Mouse (Mus musculus): ENCODE measurements around the gene Rxrg.

Rxrg gene

GRCm38 (mm10) chr1:167644866-167645537 is 46.8 kb downstream of the Rxrg start:
- in situ Hi-C loops (cut with MboI, MseI) = loop anchor here (5.0 to 25.0 kb wide), 2 partner anchors 228 to 433 kb away; no protein-coding TSS in a partner anchor

DNA sequence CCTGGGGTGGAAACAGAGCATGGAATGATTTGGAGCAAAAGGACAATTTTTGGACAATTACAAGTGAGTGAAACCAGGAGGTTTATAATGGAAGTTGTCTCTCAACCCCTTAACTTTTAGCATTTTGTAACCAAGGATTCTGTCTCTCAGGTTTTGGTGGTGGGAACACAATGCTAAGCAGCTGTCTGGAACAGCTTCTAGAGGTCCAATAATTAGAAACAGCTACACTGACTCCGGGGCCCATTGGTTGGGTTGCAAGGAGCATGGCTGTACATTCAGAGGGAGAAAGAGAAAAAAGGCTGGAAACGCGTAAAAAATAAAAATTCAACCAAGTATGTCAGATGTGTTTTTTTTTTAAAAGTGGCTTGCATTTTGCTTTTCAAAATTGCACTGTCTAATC is 50.5 kb downstream of the Rxrg start:
- in situ Hi-C loops (cut with MboI, MseI) = loop anchor here (25.0 kb wide), 1 partner anchor 436 kb away; no protein-coding TSS in a partner anchor

GRCm38 (mm10) chr1:167649122-167649633 is 51.0 kb downstream of the Rxrg start:
- in situ Hi-C loops (cut with MboI, MseI) = loop anchor here (25.0 kb wide), 1 partner anchor 437 kb away; no protein-coding TSS in a partner anchor

DNA sequence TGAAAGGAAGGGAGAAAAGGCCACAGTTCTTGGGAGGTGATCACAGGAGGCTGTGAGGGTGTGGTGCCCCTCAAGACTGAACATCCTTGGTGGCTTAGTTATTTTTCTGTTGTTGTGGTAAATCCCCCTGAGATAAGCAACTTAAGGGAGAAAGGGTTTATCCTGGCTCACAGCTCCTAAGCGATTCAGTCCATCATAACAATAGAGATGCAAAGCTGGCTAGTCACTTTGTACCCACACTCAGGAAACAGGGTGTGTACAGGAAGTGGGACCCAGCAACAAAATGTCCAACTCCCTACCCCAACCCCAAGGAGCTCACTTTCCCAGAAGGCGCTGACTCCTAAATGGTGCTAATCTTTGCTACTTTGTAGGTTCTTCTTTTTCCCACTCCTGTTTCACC is 54.2 kb downstream of the Rxrg start:
- in situ Hi-C loops (cut with MboI, MseI) = no loop called here

GRCm38 (mm10) chr1:167659065-167659464 is 60.9 kb downstream of the Rxrg start:
- in situ Hi-C loops (cut with MboI, MseI) = no loop called here

DNA sequence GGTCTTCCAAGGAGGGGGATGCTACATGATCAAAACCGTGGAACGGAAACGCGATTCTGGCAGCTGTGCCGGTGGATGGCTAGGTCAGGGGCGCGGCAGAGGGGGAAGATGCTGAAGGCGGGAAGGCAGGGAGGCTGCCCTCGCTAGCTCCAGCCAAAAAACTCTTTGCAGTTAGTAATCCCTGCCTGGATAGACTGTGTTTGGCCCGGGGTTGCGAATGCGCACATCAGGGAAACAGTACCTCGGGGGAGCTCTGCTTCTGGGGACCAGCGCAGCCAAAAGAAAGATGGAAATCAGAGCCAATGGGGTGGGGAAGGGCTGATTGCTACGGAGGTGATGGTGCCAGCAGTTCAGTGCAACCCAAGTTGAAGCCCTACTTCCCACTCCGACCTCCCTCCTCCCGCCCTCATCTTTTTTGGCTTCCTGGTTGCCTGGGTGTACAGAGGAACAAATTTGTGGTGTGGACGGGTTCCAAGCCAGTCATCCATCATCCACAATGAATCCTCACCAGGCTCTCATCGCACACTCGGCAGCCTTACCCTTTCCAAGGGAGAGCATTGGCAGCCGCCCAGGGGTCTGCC is 62.4 kb downstream of the Rxrg start:
- in situ Hi-C loops (cut with MboI, MseI) = no loop called here

DNA sequence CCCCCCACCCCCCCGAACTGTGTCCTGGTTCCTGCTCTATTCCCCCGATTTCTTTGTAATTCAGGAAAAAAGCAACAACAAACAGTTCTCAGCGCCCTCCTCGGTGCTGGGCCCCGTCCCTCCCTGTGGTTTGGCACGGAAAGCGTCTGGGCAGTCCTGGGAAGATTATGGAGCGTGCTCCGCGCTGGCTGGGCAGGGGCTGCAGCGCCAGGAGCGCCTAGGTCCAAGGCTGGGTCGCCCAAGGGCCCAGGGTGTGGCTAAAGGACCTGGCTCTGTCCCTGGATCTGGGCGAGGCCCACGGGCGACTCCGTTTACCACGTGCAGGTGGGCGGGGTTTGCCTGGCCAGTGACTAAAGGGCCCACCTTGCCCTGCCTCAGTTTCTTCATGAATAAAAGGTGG is 62.9 kb downstream of the Rxrg start:
- in situ Hi-C loops (cut with MboI, MseI) = no loop called here

DNA sequence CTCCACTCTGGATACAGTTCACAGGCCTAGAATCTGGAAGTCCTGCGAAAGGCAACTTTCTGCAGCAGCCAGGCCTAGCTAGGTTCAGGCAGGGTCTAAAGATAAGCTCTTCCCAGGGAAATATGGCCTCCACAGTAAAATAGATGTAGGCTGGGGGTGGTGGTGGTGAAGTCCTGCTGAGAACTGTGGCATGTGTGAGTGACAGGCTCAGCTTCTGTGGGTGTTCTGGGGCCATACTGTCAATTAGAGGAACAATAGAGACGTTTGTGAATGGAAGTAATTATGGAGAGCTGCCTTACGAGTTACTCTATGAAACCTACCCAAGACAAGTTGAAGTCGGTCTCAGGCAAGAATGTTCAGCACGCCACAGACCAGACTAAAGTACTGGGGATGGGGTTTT is 65.0 kb downstream of the Rxrg start:
- in situ Hi-C loops (cut with MboI, MseI) = no loop called here

GRCm38 (mm10) chr1:167669796-167670195 is 71.6 kb downstream of the Rxrg start:
- in situ Hi-C loops (cut with MboI, MseI) = no loop called here

GRCm38 (mm10) chr1:167672433-167672987 is 74.3 kb downstream of the Rxrg start:
- in situ Hi-C loops (cut with MboI, MseI) = no loop called here

DNA sequence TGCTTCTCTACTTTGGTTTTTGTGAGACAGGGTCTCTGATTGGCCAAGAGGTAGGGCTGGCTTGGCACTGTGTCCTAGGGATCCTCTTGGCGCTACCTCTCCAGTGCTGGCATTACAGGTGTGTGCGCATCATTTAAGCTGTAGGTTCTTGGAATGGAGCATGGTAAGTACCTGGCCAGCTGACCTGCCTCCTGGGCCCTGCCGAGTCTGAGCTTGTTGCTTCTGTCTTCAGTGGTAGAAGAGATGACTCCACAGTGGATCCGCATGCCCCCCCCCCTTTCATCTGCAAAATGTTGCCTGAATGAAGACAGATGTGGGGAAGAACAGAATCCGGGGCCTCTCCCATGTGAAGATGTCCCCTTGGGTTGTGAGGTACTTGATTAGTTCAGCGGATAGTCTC is 80.9 kb downstream of the Rxrg start:
- in situ Hi-C loops (cut with MboI, MseI) = no loop called here

- in situ Hi-C loops (cut with MboI, MseI) = no loop called here
These were observed 89.8 kb downstream of the Rxrg start for GRCm38 (mm10) chr1:167688001-167688346.

DNA sequence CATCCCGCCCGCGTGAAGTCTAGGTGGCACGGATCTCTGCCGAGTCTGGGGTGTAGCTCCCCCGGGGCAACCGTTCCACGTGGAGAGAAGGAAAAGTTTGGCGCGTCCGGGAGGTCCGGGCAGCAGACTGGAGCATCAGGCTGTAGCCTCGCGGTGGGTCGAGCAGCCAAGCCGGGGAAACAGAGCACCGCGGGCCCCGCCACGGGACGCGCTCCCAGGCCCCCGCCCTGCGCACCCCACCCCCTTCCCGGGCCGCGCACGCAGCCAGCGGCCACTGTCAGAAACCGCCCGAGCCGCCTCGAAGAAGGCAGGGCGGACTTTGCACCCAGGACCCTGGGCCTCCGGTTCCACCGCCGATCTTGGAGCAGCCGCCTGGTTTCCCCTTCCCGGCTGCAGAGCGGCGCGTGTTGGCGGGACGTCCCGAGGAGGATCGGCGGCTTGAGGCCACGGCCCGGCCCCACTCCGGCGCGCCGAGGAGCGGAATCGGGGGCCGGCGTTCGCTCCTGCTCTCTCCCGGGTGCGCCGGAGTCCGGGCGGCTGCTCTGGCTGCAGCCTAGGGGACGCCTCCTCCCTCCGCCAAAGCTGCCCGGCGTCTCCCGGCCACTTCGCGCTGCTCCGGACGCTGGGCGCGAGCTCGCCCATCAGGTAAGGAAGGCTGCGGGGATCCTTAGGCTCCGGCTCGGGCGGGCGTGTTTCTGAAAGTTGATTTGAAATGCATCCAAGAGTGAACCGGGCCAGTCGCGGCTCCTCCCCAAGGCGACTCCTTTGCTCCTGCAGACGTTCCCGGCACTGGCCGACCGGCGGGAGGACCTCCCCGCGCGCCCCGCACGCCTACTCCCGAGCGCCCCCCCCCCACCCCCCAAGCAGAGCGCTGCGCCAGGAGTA is 90.4 kb downstream of the Rxrg start:
- in situ Hi-C loops (cut with MboI, MseI) = no loop called here

DNA sequence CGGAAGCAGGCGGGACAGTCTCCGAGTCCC is 90.9 kb downstream of the Rxrg start, which contains the start of gene Lmx1a:
Gene Lmx1a (plus strand): TSS at position 6 of the 30 bp plus-strand sequence.
- in situ Hi-C loops (cut with MboI, MseI) = no loop called here
